Mouse (Mus musculus) liver (tissue): ENCODE data around the gene Btbd9.
A peak's percentile ranks its signal among the peaks of the same experiment; 100 is the strongest.

Experiments used
- DNase-seq: peaks from one replicate; pipeline ENCODE4 v3.0.0-alpha.2; 2020; ENCODE audit warnings: mixed read lengths

Gene Btbd9

DNA sequence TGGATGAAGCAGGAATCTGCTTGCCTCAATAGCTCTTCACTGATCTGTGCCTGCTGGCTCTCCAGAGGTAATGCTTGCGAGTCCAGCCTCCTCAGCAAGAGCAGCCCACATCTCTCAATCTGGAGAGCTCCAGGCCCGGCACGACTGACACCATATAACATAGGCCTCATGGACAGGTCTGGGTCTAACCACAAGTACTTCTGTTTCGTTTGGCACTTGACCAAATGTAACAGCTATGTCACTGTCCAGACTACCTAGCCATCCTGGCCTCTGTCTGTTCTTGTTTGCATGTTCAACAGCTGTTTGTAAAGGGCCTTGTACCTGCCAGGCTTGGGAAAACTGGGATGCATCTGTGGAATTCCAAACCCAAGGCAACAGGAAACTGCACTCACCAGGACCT lies 340.9 kb downstream of the Btbd9 start:
- no peak for DNase-seq

DNA sequence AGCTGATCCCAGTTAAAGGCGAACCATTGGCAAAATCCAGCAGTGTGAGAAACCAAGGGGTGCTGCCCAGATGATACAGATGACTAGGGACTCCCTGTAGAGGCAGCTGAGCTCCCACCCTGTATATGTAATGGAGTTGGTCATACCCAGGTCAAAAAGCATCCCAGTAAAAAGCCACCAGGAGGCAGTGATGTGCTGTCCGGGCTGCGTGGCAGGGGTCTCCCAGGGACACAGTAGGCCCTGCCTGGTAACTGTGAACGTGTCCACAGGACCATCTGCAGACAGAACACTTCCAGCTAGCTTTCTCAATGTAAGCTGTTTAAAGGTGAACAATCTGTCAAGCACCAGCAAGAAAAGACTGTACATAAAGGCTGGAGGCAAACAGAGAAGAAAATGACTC lies 343.6 kb downstream of the Btbd9 start:
- no peak for DNase-seq

DNA sequence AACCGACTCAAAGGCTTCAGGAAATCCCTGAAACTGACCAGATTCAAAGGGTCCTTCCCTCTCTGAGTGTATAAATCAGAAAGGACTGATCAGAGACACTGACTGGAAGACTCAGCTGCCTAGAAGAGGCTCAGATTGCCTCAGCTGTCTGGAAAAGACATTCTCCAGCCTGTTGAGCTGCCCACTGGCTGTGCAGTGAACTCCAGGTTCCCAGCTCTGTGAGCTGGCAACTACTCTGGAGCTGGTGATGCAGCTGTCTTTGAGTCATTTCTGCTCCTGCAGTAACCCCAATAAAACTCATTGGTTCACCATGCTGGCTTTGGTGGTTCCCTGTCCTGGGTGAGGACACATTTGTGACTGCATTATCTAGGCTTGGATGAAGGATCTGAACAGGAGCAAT lies 344.8 kb downstream of the Btbd9 start:
- DNase-seq = no peak

DNA sequence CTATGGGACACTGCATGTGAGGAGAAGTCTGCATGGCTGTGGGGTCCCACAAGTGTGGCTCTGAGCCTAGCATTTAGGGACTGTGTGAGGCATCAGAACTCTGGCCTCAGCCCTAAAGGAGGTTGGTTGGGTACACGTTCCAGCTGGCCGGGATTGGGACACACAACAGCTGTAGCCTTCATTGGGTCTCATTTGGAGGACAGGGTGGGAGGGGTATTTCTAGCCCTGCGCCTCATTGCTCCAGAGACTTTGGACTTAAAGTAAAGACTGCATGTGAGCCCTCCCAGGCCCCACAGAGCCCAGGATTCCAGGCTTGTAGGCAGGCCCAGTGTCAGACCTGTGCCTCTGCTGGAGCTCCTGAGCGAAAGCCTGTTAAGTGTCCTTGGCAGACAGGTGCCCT lies 345.9 kb downstream of the Btbd9 start:
- DNase-seq = no peak

DNA sequence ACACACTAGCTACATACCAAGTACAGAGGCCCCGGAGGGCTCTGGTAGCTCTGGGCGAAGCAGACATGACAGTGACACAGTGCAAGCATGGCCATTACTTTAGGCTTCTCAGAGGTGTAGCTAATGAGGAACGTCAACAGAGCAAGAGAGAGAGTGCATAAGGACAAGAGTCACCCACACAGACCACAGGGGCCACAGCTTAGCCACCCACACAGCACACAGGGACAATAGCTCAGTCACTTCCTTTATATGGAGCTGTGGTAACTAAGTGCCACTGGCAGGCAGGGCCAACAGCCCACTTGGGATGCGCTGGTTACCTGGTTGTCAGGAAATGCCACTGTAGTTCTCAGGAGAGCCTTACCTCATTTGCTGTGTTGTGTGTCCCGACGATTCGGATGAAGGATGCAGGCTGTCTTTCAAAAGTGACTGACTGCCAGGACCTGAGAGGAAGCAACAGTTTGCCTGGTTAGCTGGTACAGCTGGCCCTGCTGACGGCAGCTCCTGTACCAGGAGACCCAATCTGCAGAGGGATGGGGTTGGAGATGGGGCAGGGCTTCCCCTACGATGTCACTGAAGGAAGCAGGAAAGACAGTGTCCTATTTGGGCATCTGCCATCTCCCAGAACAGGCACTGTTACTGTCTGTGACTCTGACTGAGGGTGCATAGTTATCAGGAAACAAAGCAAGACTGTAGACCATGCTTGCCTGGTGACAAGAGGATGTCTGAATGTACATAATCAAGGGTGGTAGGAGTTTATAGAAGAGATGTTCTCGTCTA lies 347.7 kb downstream of the Btbd9 start:
- no peak for DNase-seq

DNA sequence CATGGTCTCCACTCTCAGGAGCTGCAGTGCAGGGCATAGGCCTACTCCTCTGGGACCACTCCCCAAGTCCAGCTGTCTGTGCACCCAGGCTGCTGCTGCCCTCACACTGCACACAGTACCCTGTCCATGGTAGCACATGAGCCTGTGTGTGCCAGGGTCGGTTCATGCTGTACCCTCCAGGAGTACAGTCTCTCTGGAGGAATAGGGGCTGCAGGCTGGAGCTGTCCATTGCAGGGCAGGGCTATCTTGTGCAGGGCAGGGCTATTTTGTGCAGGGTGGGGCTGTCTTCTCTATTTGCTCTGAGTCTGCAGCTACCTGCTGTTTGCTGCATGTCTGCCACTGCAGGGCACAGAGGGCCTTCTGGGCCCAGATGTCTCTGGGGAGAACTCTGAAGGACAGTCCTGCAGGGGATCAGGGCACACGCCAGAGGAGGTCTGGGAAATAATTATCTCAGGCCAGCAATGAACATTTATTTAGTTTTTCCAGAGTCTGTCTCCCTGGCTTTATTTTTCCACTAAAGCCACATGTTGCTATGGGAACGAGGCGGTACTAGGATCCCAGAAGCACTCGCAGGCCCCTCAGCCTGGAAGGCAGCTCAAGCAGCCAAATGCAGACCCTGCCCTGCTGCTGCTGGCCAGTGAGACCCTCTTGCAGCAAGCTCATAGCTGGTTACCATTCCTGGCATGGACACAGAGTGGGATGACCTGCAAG lies 351.1 kb downstream of the Btbd9 start:
- DNase-seq = no peak

DNA sequence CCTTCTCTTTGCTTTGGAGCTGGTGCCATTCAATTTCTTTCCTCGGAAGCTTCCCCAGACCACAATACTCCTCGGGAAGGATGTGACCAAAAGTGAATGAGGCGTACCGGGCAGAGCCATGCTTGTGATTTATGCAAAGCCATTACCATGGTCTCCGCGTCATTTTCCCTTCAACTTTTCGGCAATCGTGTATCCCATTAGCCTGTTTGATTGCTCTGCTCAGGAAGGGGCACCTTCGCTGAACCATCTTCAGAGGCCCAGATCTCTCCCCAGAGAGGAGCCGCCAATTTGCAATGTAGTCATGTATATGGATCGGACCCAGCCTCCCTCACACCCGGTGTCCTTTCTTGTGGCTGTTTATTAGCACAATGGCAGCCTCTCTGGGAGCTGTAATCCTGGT lies 353.5 kb downstream of the Btbd9 start:
- no peak for DNase-seq

DNA sequence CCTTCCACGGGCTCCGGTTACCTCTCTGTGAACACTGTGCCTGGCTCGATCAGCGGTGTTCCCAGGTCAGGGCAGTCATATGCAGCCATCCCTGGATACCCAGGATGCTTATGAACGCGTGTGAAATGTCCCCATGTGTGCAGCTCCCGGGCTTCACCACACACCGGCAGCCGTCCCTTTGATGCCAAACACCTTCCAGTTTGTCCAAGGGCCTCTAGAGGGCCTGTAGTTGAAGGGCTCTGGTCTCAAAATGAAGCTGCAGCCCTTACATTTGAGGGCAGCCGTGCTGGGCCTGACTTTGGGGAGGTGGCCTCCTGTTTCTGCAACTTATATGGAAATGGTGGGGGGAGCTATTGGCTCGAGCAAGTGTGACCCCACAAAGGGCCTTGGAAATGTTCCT lies 353.9 kb downstream of the Btbd9 start:
- DNase-seq = no peak

DNA sequence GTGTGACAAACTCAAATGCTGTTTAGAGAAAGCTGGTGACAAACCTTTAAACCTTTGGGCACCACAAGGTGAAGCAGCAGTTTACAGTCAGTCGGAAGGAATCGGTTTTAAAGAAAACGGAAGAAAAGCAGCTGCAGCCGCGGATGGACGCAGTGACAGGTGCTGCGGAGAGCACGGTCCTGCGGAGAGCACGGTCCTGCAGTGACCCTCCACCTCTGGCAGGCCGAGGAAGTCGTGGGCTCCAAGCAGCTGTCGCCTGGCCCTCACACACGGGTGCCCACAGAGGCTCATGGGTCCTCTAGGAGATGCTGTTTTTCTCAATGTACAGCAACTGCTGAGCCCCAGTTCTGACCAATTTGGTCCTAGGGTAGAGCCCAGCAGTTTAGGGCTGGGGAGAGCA lies 354.6 kb downstream of the Btbd9 start:
- no peak for DNase-seq

DNA sequence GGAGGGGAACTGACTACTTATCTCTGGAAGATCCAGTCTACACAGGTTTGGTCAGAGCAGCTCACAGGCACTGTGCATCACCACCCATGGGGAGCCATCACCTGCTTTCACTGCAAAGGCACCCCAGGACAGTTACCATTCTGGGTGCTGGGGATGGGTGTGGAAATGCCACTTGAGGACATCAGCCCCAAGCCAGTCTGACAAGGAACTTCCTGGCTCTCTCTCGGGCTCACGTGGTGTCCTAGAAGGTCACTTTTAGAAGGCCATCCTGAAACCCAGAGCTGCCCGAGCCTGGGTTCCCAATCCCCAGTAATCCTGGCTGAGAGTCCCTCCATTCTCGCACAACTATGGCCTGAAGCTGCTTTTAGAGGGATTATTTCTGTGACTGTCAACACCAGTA lies 360.5 kb downstream of the Btbd9 start:
- no peak for DNase-seq

DNA sequence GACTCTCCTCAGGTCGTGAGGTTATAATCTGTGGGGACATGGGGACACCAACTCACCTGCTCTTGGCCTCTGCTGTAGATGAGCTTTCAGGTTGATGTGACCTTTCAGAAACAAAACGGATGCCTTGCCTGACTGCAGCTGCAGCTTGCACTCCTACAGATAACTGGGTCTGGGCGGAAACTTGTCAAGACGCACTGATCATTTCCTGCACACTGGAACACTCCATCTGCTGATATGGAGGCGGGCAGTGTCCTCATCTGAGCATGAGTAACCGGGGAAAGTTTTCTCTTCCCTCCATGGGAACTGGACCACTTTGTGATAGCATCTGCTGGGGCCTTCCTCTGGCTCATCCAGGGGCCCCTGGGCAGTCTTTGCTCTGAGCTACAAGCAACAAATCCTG lies 361.9 kb downstream of the Btbd9 start:
- DNase-seq = no peak

DNA sequence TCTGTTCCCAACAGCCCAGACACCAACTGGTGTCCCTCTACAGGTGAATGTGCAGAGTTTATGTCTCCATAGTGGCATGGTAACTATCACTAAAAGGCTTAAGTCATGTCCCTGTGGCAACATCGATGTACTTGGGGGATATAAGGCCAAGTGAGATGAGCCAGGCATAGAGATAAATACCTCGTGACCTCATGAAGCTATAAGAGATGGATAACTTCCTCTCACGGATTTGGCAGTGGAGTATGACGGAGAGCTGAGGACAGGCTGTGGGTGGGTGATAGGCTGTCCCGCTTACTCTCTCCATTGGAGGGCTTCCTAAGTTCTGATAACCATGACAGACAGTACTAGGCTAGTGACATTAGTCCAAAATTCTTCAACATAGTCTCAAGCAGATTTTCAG lies 362.9 kb downstream of the Btbd9 start:
- no peak for DNase-seq

DNA sequence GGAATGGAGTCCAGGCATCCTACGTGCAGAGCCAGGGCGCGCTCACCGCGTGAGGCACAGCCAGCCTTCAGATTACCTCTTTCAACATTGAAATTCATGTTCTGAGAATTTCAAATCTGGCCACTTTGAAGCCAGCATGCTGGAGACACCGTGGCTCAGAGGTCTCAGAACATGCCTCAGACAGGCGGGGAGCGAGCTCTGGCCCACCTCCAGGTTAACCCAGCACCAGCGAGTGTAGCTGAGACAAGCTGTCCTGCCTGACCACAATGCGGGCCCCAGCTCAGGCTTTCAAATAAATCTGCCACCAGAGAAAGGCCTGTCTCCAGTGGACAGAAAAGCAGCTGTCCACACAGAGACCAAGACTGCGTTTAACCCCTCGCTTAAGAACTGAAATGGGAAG lies 363.6 kb downstream of the Btbd9 start:
- DNase-seq = no peak

DNA sequence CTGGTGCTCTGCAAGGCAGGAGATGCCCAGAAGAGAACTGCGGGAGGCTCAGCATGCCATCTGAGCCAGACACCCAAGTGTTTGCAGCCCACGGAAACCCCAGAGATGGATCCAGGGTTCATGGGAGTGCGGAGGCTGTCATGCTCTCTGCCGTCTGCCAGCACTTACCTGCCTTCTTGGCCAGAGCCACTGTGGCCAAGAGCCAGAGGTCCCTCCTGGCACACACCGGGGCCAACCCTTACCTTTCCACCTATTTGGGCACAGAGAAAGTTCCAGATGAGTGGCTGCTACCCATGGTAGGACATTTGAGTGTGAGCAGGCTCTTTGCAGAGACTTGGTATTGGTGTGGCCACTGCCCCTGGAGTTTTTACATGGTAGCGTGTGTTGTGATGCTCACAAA lies 365.4 kb downstream of the Btbd9 start:
- DNase-seq = no peak

DNA sequence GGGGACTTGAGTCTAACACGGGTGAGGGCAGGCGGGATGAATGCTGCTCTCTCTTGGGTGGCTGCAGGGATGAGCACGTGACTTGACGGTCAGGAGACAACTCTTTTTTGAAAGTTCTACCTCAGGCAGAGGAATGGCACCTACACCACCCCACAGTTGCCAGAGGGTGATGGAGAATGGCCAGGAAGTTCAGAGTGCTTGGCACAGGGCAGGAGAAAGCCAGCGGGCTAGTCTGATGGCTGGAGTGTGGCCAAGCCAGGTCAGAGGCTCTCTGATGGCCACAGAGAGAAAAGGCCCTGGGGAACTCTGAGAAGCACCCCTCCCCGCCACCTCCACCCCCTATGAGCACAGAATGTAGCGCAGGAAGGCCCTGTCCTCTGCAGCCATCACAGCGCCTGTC lies 366.0 kb downstream of the Btbd9 start:
- DNase-seq = no peak

DNA sequence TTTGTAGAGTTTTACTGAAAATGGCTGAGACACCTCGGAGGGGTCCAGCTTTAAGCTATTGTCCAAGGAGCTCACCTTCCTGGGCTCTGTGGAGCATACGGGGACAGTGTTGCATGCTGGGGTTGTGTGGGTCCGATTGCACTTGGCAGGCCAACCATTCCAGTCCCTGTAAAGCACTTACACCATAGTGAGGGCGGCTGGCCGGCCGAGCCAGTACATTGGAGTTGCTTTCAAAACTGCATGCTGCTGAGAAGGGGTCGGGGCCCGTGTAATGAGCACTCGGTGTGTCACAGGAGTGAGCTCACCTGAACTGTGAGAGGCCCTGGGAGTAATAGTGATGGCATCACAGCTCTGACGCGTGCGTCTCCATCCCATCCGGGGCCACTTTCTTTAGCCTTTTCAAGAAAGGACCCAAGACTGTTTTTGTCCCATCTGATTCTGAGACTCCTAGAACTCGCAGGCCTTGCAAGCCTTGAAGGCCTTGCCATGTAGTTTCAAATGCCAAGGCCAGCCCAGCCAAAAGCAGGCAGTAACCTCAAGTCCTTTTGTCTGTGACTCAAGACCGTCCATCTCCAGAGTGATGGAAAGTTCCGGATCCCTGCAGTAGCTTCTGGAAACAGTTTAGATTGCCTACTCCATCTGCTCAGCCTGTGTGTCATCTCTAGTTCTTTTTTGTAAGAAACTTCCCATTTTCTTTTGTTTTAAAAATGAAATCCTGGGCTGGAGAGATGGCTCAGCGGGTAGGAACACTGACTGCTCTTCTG lies 371.0 kb downstream of the Btbd9 start:
- DNase-seq = no peak

DNA sequence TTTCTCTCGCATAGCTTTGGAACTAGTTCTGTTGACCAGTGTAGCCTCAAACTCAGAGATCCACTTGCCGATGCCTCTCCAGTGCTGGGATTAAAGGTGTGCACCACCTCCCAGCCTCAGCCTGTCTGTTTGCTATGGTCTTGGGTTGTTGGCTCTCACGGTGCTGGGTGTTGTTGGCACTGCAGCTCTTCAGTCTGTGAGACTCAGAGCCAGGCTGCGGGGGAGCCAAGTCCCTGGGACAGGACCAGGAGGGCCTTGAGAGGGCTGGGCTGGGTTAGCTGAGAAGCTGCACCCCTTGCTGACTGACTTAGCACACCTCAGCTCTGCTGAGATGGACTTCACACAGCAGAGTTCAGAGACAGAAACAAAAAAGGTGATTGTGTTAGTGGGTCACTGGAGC lies 376.0 kb downstream of the Btbd9 start:
- DNase-seq = no peak

DNA sequence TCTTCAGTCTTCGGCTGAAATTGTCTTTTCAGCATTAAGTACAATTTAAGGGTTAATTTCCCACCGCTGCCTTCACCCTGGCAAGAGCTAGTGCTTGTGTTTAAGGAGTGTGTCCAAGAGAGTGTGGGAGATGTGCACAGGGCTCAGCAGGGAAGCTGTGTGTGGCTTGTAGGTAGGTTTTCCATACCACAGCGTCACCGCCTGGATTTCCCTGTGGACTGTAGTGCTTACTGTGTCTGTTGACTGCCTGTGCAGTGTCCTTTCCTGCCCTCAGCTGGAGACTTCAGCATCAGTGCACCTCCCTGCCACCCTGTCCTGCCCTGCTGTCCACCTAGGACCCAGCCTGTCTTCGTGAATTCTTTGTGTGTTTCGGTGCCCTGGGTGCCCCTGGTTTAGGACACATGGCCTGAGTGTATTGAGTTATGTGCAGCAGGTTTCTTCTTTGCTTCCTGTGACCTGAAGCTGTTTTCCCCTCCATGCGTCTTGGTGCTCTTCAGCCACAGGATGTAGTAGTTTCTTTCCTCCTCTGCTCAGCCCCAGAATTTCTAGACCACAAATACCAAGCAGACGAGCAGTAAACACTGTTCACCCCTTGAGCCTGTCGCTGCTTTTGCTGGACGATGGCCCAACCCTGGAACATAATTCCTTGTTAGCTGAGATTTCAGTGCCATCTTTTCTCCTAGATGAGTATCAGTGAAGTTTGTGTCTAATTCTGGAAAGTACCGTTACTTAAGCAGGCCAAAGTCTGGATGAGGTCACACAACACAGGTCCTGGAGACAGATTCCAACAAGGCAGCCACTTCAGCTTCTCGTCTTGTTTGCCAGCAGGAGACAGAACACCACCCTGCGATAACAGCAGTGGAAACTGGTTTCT lies 376.7 kb downstream of the Btbd9 start:
- no peak for DNase-seq

DNA sequence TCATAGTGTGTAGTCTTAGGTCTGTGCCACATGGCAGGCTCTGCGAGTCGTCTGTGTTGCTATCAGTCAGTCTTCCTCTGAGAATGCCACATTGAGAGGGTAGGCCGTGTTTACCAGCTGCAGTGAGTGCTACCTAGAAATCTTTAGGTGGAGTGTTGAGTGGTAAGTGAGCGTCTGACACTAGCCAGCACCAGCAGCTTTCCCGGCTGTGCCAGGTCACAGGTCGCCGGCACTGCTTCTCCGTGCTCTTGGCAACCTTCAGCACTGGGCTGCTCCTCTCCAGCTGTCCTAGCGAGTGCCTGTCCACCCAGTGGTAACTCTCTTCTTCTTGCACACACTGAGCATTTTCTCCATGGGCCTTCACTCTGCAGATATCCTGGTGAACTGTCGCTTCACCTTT lies 377.9 kb downstream of the Btbd9 start:
- no peak for DNase-seq

DNA sequence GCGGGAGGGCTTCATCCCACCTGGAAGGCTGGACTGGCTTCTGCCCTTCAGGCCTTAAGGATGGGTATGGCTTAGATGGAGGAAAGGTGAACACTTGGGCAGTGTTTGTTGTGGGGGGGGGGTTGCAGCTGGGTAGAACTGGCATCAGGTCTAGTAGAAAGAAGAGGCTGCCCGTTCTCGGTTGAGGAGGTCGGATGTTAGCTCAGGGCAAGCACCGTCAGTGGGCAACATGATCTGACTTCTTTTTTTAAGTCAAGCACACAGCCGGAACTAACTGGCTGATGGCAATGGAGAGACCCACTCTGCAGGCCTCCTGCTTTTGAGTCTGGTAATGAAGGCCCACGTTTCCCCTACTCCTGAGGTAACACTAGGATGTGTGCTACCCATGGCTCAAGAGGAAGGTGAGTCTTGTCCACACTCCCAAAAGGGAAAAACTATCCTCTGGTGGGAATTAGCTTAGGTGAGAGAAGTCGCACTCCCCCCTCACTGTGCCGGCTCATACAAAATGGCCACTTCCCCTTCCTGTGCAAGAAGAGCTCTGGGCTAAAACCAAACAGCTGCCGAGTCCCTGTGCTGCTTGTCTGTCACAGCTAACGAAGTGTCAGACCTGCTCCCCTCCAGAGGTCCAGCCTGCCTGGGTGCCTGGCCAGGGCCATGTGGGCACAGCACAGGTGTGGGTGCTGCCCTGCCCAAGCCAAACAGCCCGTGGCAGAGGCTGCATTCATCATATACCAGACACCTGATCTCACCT lies 378.8 kb downstream of the Btbd9 start:
- DNase-seq = no peak

DNA sequence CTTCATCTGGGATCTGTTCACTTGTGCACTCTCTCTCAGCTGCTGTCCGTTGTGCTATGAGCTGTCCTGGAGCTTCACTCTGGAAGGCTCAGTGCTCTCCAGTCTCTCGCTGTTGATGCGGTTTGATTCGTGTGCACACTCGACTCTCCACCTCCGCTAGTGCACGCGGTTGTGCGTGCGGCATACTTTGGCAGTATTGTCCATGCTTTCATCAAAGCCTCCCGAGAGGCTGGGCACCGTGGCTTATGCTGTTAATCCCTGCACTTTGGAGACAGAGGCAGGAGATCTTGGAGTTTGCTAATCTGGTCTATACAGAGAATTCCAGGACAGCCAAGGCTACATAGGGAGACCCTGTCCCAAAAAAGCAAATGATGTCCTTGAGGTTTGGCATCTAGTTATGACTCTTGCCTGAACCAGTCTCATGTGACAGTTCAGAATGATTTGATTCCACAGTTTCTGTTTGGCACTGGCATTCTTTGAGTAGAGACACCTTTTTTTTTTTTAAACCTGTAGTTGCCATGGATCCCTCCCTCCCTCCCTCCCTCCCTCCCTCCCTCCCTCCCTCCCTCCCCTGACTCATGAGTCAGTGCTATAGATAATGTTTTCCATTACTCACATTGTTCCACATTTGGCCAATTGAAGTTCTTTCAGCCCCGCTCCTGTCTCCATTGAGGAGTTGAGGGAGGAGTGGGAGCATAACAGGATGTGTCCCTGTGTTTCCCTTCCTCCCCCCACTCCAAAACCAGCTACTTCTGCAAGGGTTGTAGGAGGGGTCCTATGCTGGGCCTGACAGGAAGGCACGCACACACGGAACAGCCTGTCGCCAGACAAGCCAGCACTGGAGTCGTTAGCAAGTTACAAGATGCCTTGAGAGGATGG lies 379.6 kb downstream of the Btbd9 start:
- peak; percentile 6 for DNase-seq
